Mouse (Mus musculus) kidney, adult 11 months (tissue): ENCODE measurements at regions not wholly inside any gene's neighbourhood (a gene's known extent, or its start where the extent isn't known, plus 50 kb on each side); places are given as distances from the start of the nearest gene placed in this dataset.
"Not testable (repeated sequence)": the region's sequence is repeated elsewhere in the genome, so short reads cannot be mapped to it uniquely, and the experiment has no call there.

Experiments used
- DNase-seq: peaks from one replicate; pipeline ENCODE4 v3.0.0; 2022

GRCm38 (mm10) chr1:12025791-12026190 lies 611.9 kb downstream of the A830018L16Rik start:
- no peak for DNase-seq

- DNase-seq, result no peak
These were observed 613.5 kb downstream of the A830018L16Rik start for GRCm38 (mm10) chr1:12027442-12027841.

- DNase-seq, result no peak
These were observed 614.2 kb downstream of the A830018L16Rik start for GRCm38 (mm10) chr1:12028074-12028473.

- no peak for DNase-seq
These were observed 638.1 kb downstream of the A830018L16Rik start for GRCm38 (mm10) chr1:12051931-12052482.

GRCm38 (mm10) chr1:12055865-12056560 lies 642.1 kb downstream of the A830018L16Rik start:
- no peak for DNase-seq

- no peak for DNase-seq
These were observed 651.2 kb downstream of the A830018L16Rik start for GRCm38 (mm10) chr1:12065016-12065513.

- DNase-seq, result no peak
These were observed 678.9 kb downstream of the A830018L16Rik start for GRCm38 (mm10) chr1:12092564-12093504.

GRCm38 (mm10) chr1:12115041-12115828 lies 701.3 kb downstream of the A830018L16Rik start:
- DNase-seq, result no peak

- no peak for DNase-seq
These were observed 703.2 kb downstream of the A830018L16Rik start for GRCm38 (mm10) chr1:12117083-12117482.

- DNase-seq, result no peak
These were observed 707.0 kb downstream of the A830018L16Rik start for GRCm38 (mm10) chr1:12120926-12121325.

- not testable (repeated sequence) for DNase-seq
These were observed 712.7 kb downstream of the A830018L16Rik start for GRCm38 (mm10) chr1:12126611-12127010.

GRCm38 (mm10) chr1:12170503-12170902 lies 756.6 kb downstream of the A830018L16Rik start:
- DNase-seq, result no peak

- DNase-seq, result no peak
These were observed 775.8 kb downstream of the A830018L16Rik start for GRCm38 (mm10) chr1:12189646-12190233.

GRCm38 (mm10) chr1:12192588-12192987 lies 778.7 kb downstream of the A830018L16Rik start:
- no peak for DNase-seq

GRCm38 (mm10) chr1:12231089-12231488 lies 817.2 kb downstream of the A830018L16Rik start:
- no peak for DNase-seq

- no peak for DNase-seq
These were observed 828.2 kb downstream of the A830018L16Rik start for GRCm38 (mm10) chr1:12242090-12242489.

- DNase-seq, result no peak
These were observed 868.6 kb downstream of the A830018L16Rik start for GRCm38 (mm10) chr1:12282493-12282892.

GRCm38 (mm10) chr1:12285551-12285950 lies 871.6 kb downstream of the A830018L16Rik start:
- no peak for DNase-seq

- no peak for DNase-seq
These were observed 872.1 kb downstream of the A830018L16Rik start for GRCm38 (mm10) chr1:12286026-12286425.

GRCm38 (mm10) chr1:12288521-12288920 lies 874.6 kb downstream of the A830018L16Rik start:
- DNase-seq, result no peak

- DNase-seq, result no peak
These were observed 877.9 kb downstream of the A830018L16Rik start for GRCm38 (mm10) chr1:12291787-12292186.

- no peak for DNase-seq
These were observed 904.1 kb downstream of the A830018L16Rik start for GRCm38 (mm10) chr1:12318029-12318428.
